Mouse (Mus musculus): ENCODE data around the gene Slfn14.

- TF ChIP-seq CTCF (IDR thresholded peaks at IDR 0.05; ENCODE audit: borderline replicate concordance, insufficient read depth, low read length), result no peak
- peak; percentile 98 for TF ChIP-seq POLR2A (IDR thresholded peaks at IDR 0.05; ENCODE audit: low read depth, low read length)
Observed at GRCm38 (mm10) chr11:83271151-83271950, 15.2 kb downstream of the Slfn14 start.

All from embryonic fibroblast, embryonic 13.5 days (primary cell).